Mouse (Mus musculus): ENCODE results near the gene Erp27. TPM values are rescaled to one million over a fixed set of nuclear protein-coding genes. Genes with fewer than 3 reads are reported as not detected.
"Not testable (repeated sequence)": the region's sequence is repeated elsewhere in the genome, so short reads cannot be mapped to it uniquely, and the experiment has no call there.

Gene Erp27
- polyA plus RNA-seq, 1 experiment from 2014 or later = 0.72 TPM

GRCm38 (mm10) chr6:136900369-136901009, 21.5 kb downstream of the Erp27 start:
- Histone ChIP-seq H3K4me1 (peaks cover 8% of the 10 kb centered on the region; the same call in 1 of the 2 replicates), H3K27me3 (no peaks in the 10 kb centered on the region), H3K36me3 (no peaks in the 10 kb centered on the region), H3K4me3 (no peak overlapping the region), H3K9ac (no peak overlapping the region), H3K27ac (no peak overlapping the region), H3K9me3 (no peaks in the 10 kb centered on the region), H3K4me2 (no peak overlapping the region)
- 65% methylated on average over 4 of the region's 4 CpGs for WGBS
- no peak for ATAC-seq (ENCODE audit: insufficient number of reproducible peaks, low FRiP score, low TSS enrichment, low read depth)

GRCm38 (mm10) chr6:136898954-136899353, 23.0 kb downstream of the Erp27 start:
- Histone ChIP-seq H3K27me3 (no peaks in the 10 kb centered on the region), H3K4me3 (no peak overlapping the region), H3K4me2 (no peak overlapping the region), H3K9ac (no peak overlapping the region), H3K4me1 (peaks cover 18% of the 10 kb centered on the region; the same call in 1 of the 2 replicates), H3K36me3 (no peaks in the 10 kb centered on the region), H3K27ac (no peak overlapping the region), H3K9me3 (no peaks in the 10 kb centered on the region)
- ATAC-seq (ENCODE audit: insufficient number of reproducible peaks, low FRiP score, low TSS enrichment, low read depth) = no peak
- WGBS = 77% methylated on average over 2 of the region's 2 CpGs

- H3K9ac ChIP-seq = no peak overlapping the region
- no peaks in the 10 kb centered on the region for H3K9me3 ChIP-seq
- H3K4me3 ChIP-seq = no peak overlapping the region
- no peak overlapping the region for H3K4me2 ChIP-seq
- WGBS = 20% methylated on average over 4 of the region's 4 CpGs
- H3K27me3 ChIP-seq = no peaks in the 10 kb centered on the region
- ATAC-seq (ENCODE audit: insufficient number of reproducible peaks, low FRiP score, low TSS enrichment, low read depth) = no peak
- H3K27ac ChIP-seq = peak overlapping the region; percentile 63; the same call in 1 of the 2 replicates
- peaks cover 18% of the 10 kb centered on the region; the same call in 1 of the 2 replicates for H3K4me1 ChIP-seq
- H3K36me3 ChIP-seq = no peaks in the 10 kb centered on the region
Observed at GRCm38 (mm10) chr6:136898222-136898621, 23.8 kb downstream of the Erp27 start.

- Histone ChIP-seq H3K36me3 (no peaks in the 10 kb centered on the region), H3K4me1 (peaks cover 18% of the 10 kb centered on the region; the same call in 1 of the 2 replicates), H3K4me2 (no peak overlapping the region), H3K27me3 (no peaks in the 10 kb centered on the region), H3K9ac (no peak overlapping the region), H3K9me3 (no peaks in the 10 kb centered on the region), H3K4me3 (no peak overlapping the region), H3K27ac (peak overlapping the region; percentile 63)
- WGBS = 53% methylated on average over 4 of the region's 4 CpGs
- ATAC-seq (ENCODE audit: insufficient number of reproducible peaks, low FRiP score, low TSS enrichment, low read depth) = no peak
Observed at GRCm38 (mm10) chr6:136897789-136898188, 24.2 kb downstream of the Erp27 start.

GRCm38 (mm10) chr6:136894532-136895339, 27.2 kb downstream of the Erp27 start:
- Histone ChIP-seq H3K9me3 (no peaks in the 10 kb centered on the region), H3K9ac (no peak overlapping the region), H3K4me1 (peaks cover 18% of the 10 kb centered on the region; the same call in 1 of the 2 replicates), H3K4me2 (no peak overlapping the region), H3K4me3 (no peak overlapping the region), H3K27me3 (no peaks in the 10 kb centered on the region), H3K36me3 (no peaks in the 10 kb centered on the region), H3K27ac (peak overlapping the region; percentile 63)
- 34% methylated on average over 15 of the region's 15 CpGs for WGBS
- ATAC-seq (ENCODE audit: insufficient number of reproducible peaks, low FRiP score, low TSS enrichment, low read depth) = no peak

- no peak for ATAC-seq (ENCODE audit: insufficient number of reproducible peaks, low FRiP score, low TSS enrichment, low read depth)
- Histone ChIP-seq H3K9me3 (no peaks in the 10 kb centered on the region), H3K36me3 (no peaks in the 10 kb centered on the region), H3K27ac (no peak overlapping the region), H3K4me2 (no peak overlapping the region), H3K27me3 (no peaks in the 10 kb centered on the region), H3K4me1 (peaks cover 18% of the 10 kb centered on the region; the same call in 1 of the 2 replicates), H3K4me3 (no peak overlapping the region), H3K9ac (no peak overlapping the region)
- 83% methylated on average over 2 of the region's 2 CpGs for WGBS
Observed at GRCm38 (mm10) chr6:136892002-136892401, 30.0 kb downstream of the Erp27 start.

- Histone ChIP-seq H3K27me3 (no peaks in the 10 kb centered on the region), H3K9ac (no peak overlapping the region), H3K4me1 (peaks cover 11% of the 10 kb centered on the region; the same call in 1 of the 2 replicates), H3K27ac (no peak overlapping the region), H3K4me2 (no peak overlapping the region), H3K4me3 (no peak overlapping the region), H3K36me3 (no peaks in the 10 kb centered on the region), H3K9me3 (no peaks in the 10 kb centered on the region)
- ATAC-seq (ENCODE audit: insufficient number of reproducible peaks, low FRiP score, low TSS enrichment, low read depth) = no peak
- WGBS = 93% methylated on average over 6 of the region's 6 CpGs
Observed at GRCm38 (mm10) chr6:136889554-136889953, 32.4 kb downstream of the Erp27 start.

- no peak overlapping the region for H3K4me2 ChIP-seq
- no peak overlapping the region for H3K9ac ChIP-seq
- peaks cover 7% of the 10 kb centered on the region; the same call in 1 of the 2 replicates for H3K4me1 ChIP-seq
- no peaks in the 10 kb centered on the region for H3K36me3 ChIP-seq
- no peak overlapping the region for H3K27ac ChIP-seq
- H3K27me3 ChIP-seq = no peaks in the 10 kb centered on the region
- no peaks in the 10 kb centered on the region for H3K9me3 ChIP-seq
- 92% methylated on average over 6 of the region's 6 CpGs for WGBS
- no peak for ATAC-seq (ENCODE audit: insufficient number of reproducible peaks, low FRiP score, low TSS enrichment, low read depth)
- H3K4me3 ChIP-seq = no peak overlapping the region
Observed at GRCm38 (mm10) chr6:136889067-136889466, 32.9 kb downstream of the Erp27 start.

GRCm38 (mm10) chr6:136887854-136888253, 34.1 kb downstream of the Erp27 start:
- Histone ChIP-seq H3K4me2 (no peak overlapping the region), H3K27me3 (no peaks in the 10 kb centered on the region), H3K27ac (peak overlapping the region; percentile 71), H3K9me3 (no peaks in the 10 kb centered on the region), H3K4me1 (peaks cover 7% of the 10 kb centered on the region; the same call in 1 of the 2 replicates), H3K9ac (no peak overlapping the region), H3K36me3 (no peaks in the 10 kb centered on the region), H3K4me3 (no peak overlapping the region)
- peak; percentile 40 for ATAC-seq (ENCODE audit: insufficient number of reproducible peaks, low FRiP score, low TSS enrichment, low read depth)
- 44% methylated on average over 9 of the region's 9 CpGs for WGBS

- WGBS = 58% methylated on average over 1 of the region's 1 CpGs
- H3K4me2 ChIP-seq; H3K27ac ChIP-seq; H3K27me3 ChIP-seq; H3K36me3 ChIP-seq; H3K9me3 ChIP-seq; ATAC-seq (ENCODE audit: insufficient number of reproducible peaks, low FRiP score, low TSS enrichment, low read depth); H3K9ac ChIP-seq; H3K4me3 ChIP-seq: not testable (repeated sequence)
- H3K4me1 ChIP-seq = peaks cover 15% of the 10 kb centered on the region; the same call in 1 of the 2 replicates
Observed at GRCm38 (mm10) chr6:136884766-136885165, 37.2 kb downstream of the Erp27 start.

GRCm38 (mm10) chr6:136883961-136884360, 38.0 kb downstream of the Erp27 start:
- no peak overlapping the region for H3K27ac ChIP-seq
- H3K36me3 ChIP-seq = no peaks in the 10 kb centered on the region
- H3K4me3 ChIP-seq = no peak overlapping the region
- 94% methylated on average over 6 of the region's 6 CpGs for WGBS
- no peak overlapping the region for H3K4me2 ChIP-seq
- ATAC-seq (ENCODE audit: insufficient number of reproducible peaks, low FRiP score, low TSS enrichment, low read depth) = no peak
- no peaks in the 10 kb centered on the region for H3K27me3 ChIP-seq
- no peaks in the 10 kb centered on the region for H3K9me3 ChIP-seq
- peaks cover 15% of the 10 kb centered on the region; the same call in 1 of the 2 replicates for H3K4me1 ChIP-seq
- H3K9ac ChIP-seq = no peak overlapping the region

- no peaks in the 10 kb centered on the region for H3K27me3 ChIP-seq
- ATAC-seq (ENCODE audit: insufficient number of reproducible peaks, low FRiP score, low TSS enrichment, low read depth) = no peak
- no peak overlapping the region for H3K9ac ChIP-seq
- no peaks in the 10 kb centered on the region for H3K9me3 ChIP-seq
- WGBS = 82% methylated on average over 3 of the region's 3 CpGs
- no peak overlapping the region for H3K27ac ChIP-seq
- no peak overlapping the region for H3K4me3 ChIP-seq
- no peaks in the 10 kb centered on the region for H3K36me3 ChIP-seq
- no peak overlapping the region for H3K4me2 ChIP-seq
- H3K4me1 ChIP-seq = peaks cover 15% of the 10 kb centered on the region; the same call in 1 of the 2 replicates
Observed at GRCm38 (mm10) chr6:136883431-136883915, 38.5 kb downstream of the Erp27 start.
